Mouse (Mus musculus) lung, postnatal 0 days (tissue): ENCODE data around the gene Fndc1. TPM values are rescaled to one million over a fixed set of nuclear protein-coding genes. Genes with fewer than 3 reads are reported as not detected.
A peak's percentile ranks its signal among the peaks of the same experiment; 100 is the strongest.

ENCODE experiments used
- ATAC-seq: fragments of 200-750 bp; cut with Nextera tagmentation; 2 replicates; pipeline ENCODE4 v1.8.0; 2017; ENCODE audit warnings: moderate library complexity
- DNase-seq: peaks from one replicate; pipeline ENCODE4 v3.0.0-alpha.2; 2016; ENCODE audit warnings: low spot score
- H3K27ac ChIP-seq: fragments of 300-500 bp; sonication (generic); 2 replicates; pipeline ENCODE4 v1.5.1; 2014; ENCODE audit warnings: antibody characterized with exemption, mild to moderate bottlenecking, low read length, mixed read lengths
- H3K27me3 ChIP-seq: fragments of 300-500 bp; sonication (generic); replicated peaks from 2 replicates; pipeline ENCODE4 v1.6.1; 2014; ENCODE audit warnings: low read length, mixed read lengths; ENCODE audit not compliant: insufficient read depth
- H3K36me3 ChIP-seq: fragments of 300-500 bp; sonication (generic); 2 replicates; pipeline ENCODE4 v1.6.1; 2014; ENCODE audit warnings: low read length, mixed read lengths; ENCODE audit not compliant: insufficient read depth
- H3K4me1 ChIP-seq: fragments of 300-500 bp; sonication (generic); 2 replicates; pipeline ENCODE4 v1.6.1; 2014; ENCODE audit warnings: antibody characterized with exemption, low read depth, low read length, mixed read lengths; ENCODE audit not compliant: insufficient read depth
- H3K4me2 ChIP-seq: fragments of 300-500 bp; sonication (generic); replicated peaks from 2 replicates; pipeline ENCODE4 v1.6.1; 2014; ENCODE audit warnings: low read depth, mild to moderate bottlenecking, low read length, moderate library complexity, mixed read lengths
- H3K4me3 ChIP-seq: fragments of 300-500 bp; sonication (generic); 2 replicates; pipeline ENCODE4 v1.5.1; 2014; ENCODE audit warnings: low read depth, low read length
- H3K9ac ChIP-seq: fragments of 300-500 bp; sonication (generic); replicated peaks from 2 replicates; pipeline ENCODE4 v1.6.1; 2014; ENCODE audit warnings: low read depth, mild to moderate bottlenecking
- H3K9me3 ChIP-seq: fragments of 300-500 bp; sonication (generic); 2 replicates; pipeline ENCODE4 v1.6.1; 2016; ENCODE audit warnings: low read length, mixed read lengths
- CTCF ChIP-seq: IDR thresholded peaks from 2 replicates; pipeline ENCODE4 v1.5.1; 2016; ENCODE audit warnings: antibody characterized with exemption, mild to moderate bottlenecking
- EP300 ChIP-seq: IDR thresholded peaks from 2 replicates; pipeline ENCODE4 v1.6.1; 2016; ENCODE audit warnings: antibody characterized with exemption, mild to moderate bottlenecking, control low read depth
- WGBS: fragments of 180-500 bp; shearing (Covaris S2); extraction: QIAGEN DNeasy Blood & Tissue Kit; methylation state at CpG from one replicate; pipeline ENCODE4 v1.1.7; 2014; 5-methylcytosine and 5-hydroxymethylcytosine counted together
- polyA plus RNA-seq: library from polyadenylated mRNA; unstranded; fragments of >200 nt; fragmentation: Nextera tagmentation; extraction: Ambion mirVana; gene quantifications from 2 replicates; pipeline ENCODE4 v1.2.1, GENCODE M21; 2015

The Fndc1 gene
- 40.8 and 47.4 TPM in 2 replicates for polyA plus RNA-seq

DNA sequence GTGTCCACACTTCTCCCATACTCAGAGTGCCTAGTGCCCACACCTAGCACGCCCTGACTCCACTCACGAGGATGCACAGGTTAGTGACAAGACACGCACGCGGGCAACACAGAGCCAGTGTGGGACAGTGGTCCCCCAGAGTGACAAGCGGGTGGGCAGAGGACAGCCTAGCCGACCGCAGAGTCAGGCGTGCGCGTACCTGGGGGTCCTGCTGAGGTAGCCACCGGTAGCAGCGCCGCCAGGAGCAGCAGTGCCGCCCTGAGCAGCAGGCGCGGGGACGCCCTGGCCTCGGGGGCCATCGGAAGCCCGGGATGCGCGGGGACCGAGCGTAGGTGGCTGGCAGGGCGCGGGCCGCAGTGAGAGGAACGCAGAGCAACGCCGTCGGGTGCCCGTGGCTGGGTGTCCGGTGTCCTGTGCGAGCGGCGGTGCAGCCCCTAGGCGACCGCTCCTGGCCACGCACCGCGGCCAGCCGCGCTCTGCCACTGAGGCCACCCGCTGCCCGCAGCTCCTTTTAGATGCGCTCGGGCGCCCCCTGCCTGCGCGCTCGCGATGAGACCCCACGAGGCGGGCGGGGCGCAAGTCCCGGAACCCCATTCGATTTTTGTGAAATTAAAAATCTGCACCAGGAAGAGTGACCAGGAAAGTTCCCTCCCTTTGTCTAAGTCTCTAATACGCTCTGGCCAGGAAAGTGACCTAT is at the start of gene Fndc1:
Gene Fndc1, minus strand, starts transcription at position 484 of the 697 bp plus-strand sequence.
- TF ChIP-seq EP300 = no peak
- peak; percentile 77 for TF ChIP-seq CTCF
- 1% methylated on average over 51 of the region's 60 CpGs for WGBS
- ATAC-seq (peak; percentile 77), DNase-seq (peak; percentile 67)
- Histone ChIP-seq H3K27me3 (peaks cover 13% of the 10 kb centered on the region), H3K36me3 (no peaks in the 10 kb centered on the region), H3K9me3 (no peaks in the 10 kb centered on the region), H3K4me3 (peak within 1 kb of the TSS; percentile 47), H3K4me1 (peaks cover 5% of the 10 kb centered on the region; the same call in 1 of the 2 replicates), H3K27ac (no peak within 1 kb of the TSS), H3K4me2 (peak within 1 kb of the TSS; percentile 85), H3K9ac (peak within 1 kb of the TSS; percentile 36; the same call in 1 of the 2 replicates)

DNA sequence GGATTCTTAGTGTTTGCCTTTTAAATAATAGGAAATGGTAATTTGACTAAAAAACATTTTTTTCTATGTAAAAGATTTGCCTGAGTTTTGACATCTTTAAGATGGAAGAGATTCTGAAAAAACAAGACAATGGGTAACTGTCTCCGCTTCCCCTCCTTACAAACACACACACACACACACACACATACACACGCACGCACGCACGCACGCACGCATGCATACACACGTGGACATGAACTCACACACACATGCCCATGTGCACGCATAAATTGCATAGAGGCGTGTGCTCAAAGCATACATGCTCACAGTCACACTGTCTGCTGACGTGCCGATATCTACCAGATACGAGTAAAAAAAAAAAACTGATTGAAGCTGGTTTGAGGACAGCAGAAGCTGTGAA is 49.4 kb upstream of the Fndc1 start:
- H3K27me3 ChIP-seq = no peaks in the 10 kb centered on the region
- TF ChIP-seq CTCF (no peak), EP300 (no peak)
- no peak for ATAC-seq
- H3K36me3 ChIP-seq = no peaks in the 10 kb centered on the region
- no peak overlapping the region for H3K4me2 ChIP-seq
- WGBS = 89% methylated on average over 13 of the region's 13 CpGs
- H3K4me3 ChIP-seq = no peak overlapping the region
- DNase-seq = no peak
- H3K9me3 ChIP-seq = no peaks in the 10 kb centered on the region
- H3K9ac ChIP-seq = no peak overlapping the region
- no peaks in the 10 kb centered on the region; the same call in 1 of the 2 replicates for H3K4me1 ChIP-seq
- no peak overlapping the region for H3K27ac ChIP-seq

DNA sequence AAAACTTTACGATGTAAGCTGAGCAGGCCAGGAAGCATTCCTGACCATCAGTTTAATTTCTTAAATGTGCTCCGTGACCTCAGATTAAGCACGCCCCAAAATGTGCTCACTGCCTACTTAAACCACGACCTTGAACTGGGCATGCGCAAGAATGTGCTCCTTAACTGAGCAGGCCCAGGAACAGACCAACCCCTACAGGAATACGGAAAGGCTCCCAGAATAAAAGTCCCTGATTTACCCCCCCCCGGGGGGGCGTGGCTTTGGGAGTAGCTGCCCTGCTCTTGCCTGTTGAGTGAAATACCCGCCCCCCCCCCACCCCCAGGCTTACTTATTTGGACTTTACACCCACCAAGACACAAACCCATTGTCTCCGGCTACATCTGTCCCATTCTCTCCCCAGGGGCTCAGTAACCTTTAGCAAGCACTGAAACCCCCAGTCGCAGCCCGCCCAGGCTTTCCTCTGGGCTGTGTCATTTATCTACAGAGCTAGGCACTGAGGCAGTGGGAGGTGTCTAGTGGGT is 48.9 kb upstream of the Fndc1 start:
- Histone ChIP-seq H3K27ac (no peak overlapping the region), H3K4me2 (no peak overlapping the region), H3K9ac (no peak overlapping the region), H3K36me3 (no peaks in the 10 kb centered on the region), H3K4me1 (no peaks in the 10 kb centered on the region; the same call in 1 of the 2 replicates), H3K9me3 (no peaks in the 10 kb centered on the region), H3K4me3 (no peak overlapping the region), H3K27me3 (no peaks in the 10 kb centered on the region)
- peak; percentile 81 for ATAC-seq
- TF ChIP-seq CTCF (no peak), EP300 (no peak)
- WGBS = 42% methylated on average over 12 of the region's 12 CpGs
- peak; percentile 89 for DNase-seq

DNA sequence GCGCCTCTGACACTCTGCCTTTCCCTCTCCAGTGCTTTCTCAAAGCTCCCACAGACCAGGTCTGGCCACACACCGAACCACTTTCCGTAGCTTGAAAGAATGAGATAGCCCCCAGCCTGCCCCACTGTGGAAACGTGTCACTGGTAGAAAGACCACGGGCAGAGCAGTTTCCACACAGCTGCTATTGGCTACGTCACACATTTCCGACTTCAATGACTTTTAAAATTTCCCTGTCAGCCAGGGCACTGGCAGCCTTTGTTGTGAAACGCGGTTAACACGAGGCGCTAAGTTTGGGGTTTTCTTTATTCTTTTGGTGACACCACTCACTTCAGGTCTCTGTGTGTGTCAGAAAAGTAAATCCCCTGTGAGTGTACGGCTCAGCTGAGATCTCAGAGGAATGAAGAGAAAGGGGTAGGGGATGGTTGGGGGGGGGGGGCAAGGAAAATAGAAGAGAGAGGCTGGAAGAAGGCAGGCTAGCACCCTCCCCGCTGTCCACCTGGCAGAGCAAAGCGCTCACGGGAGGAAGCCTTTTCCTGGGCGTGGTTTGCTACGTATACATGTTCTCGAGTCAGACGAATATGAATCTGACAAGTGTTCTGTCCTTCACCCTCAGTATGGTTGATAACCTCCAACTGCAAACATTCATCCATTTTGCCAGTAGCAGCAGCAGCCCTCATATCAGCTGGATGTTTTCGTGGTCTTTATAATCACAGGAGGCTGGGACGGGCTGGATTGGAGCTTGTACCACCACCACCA is 47.9 kb upstream of the Fndc1 start:
- Histone ChIP-seq H3K4me1 (no peaks in the 10 kb centered on the region; the same call in 1 of the 2 replicates), H3K4me2 (no peak overlapping the region), H3K36me3 (no peaks in the 10 kb centered on the region), H3K9ac (no peak overlapping the region), H3K27me3 (no peaks in the 10 kb centered on the region), H3K9me3 (no peaks in the 10 kb centered on the region), H3K27ac (no peak overlapping the region), H3K4me3 (no peak overlapping the region)
- ATAC-seq (no peak), DNase-seq (no peak)
- 55% methylated on average over 21 of the region's 21 CpGs for WGBS
- TF ChIP-seq EP300 (no peak), CTCF (no peak)

DNA sequence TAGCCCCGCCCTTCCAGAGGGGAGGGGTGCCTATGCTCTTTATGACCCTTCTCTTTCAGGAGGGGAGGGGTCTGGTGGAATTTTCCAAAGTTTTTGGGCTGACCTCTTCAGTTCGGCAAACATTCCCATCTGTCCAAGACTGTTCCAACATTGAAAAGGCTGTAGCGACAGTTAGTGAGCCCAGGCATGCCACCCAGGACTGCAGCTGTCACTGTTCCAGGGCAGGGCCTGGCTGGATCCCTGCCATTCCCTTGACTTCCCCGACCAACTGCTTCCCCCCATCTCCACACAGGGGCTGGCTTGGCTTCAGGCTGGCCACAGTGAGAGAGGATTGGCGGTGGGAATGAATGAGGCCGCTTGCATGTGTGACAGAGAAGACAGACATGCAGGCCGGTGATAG is 46.3 kb upstream of the Fndc1 start:
- Histone ChIP-seq H3K4me3 (no peak overlapping the region), H3K36me3 (no peaks in the 10 kb centered on the region), H3K4me2 (no peak overlapping the region), H3K9me3 (no peaks in the 10 kb centered on the region), H3K27ac (no peak overlapping the region), H3K9ac (no peak overlapping the region), H3K27me3 (no peaks in the 10 kb centered on the region), H3K4me1 (no peaks in the 10 kb centered on the region; the same call in none of the 2 replicates)
- DNase-seq (no peak), ATAC-seq (no peak)
- WGBS = 48% methylated on average over 7 of the region's 7 CpGs
- TF ChIP-seq CTCF = no peak
- TF ChIP-seq EP300 = no peak

DNA sequence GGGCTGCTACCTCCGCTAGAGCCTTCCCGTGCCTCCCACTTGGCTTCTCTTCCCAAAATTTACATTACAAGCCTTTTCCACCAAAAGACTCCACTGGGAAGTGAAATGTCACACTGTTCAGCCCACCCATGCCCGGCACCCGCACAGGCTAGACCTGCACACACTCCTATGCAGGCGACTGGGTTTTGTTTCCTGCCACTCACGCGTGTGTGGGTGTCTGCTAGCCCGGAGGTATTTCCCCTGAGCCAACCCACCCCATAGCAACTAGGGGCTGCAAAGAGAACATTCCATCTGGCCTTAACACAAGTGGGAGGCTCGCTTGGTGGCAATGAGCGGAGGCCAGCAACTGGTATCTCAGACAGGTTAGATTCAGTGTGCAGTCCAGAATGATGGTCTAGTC is 44.7 kb upstream of the Fndc1 start:
- 81% methylated on average over 10 of the region's 10 CpGs for WGBS
- Histone ChIP-seq H3K27me3 (no peaks in the 10 kb centered on the region), H3K4me2 (no peak overlapping the region), H3K4me1 (no peaks in the 10 kb centered on the region; the same call in 1 of the 2 replicates), H3K9ac (no peak overlapping the region), H3K27ac (no peak overlapping the region), H3K9me3 (no peaks in the 10 kb centered on the region), H3K36me3 (no peaks in the 10 kb centered on the region), H3K4me3 (no peak overlapping the region)
- no peak for DNase-seq
- TF ChIP-seq CTCF (no peak), EP300 (no peak)
- no peak for ATAC-seq
